Mouse (Mus musculus): Measurements from ENCODE around the gene Bri3. TPM values are rescaled to one million over a fixed set of nuclear protein-coding genes. Genes with fewer than 3 reads are reported as not detected.
"Not testable (repeated sequence)": the region's sequence is repeated elsewhere in the genome, so short reads cannot be mapped to it uniquely, and the experiment has no call there.

Bri3 gene
- total and polyA plus RNA-seq, 2 experiments, result 24.9 to 74.6 TPM

GRCm38 (mm10) chr5:144318286-144318685, 74.0 kb downstream of the Bri3 start:
- Histone ChIP-seq H3K4me1 (ENCODE audit: control insufficient read depth, insufficient read depth, low read length) (no peaks in the 10 kb centered on the region), H3K27ac (replicated peaks; ENCODE audit: insufficient read depth, low read depth, low read length) (no peak overlapping the region), H3K9ac (ENCODE audit: low read depth, low read length) (no peak overlapping the region), H3K79me2 (ENCODE audit: control insufficient read depth, insufficient read depth, low read length) (peaks cover 27% of the 10 kb centered on the region), H3K36me3 (ENCODE audit: control insufficient read depth, insufficient read depth, low read length) (peaks cover 6% of the 10 kb centered on the region), H3K27me3 (ENCODE audit: control insufficient read depth, insufficient read depth, low read length) (no peaks in the 10 kb centered on the region), H3K4me3 (ENCODE audit: insufficient read depth, low read depth, low read length) (no peak overlapping the region)
- DNase-seq (ENCODE audit: extremely low read depth, low read depth, low spot score), result no peak
- TF ChIP-seq CTCF (IDR thresholded peaks at IDR 0.05; ENCODE audit: low read depth, low read length) (no peak), POLR2A (IDR thresholded peaks at IDR 0.05; ENCODE audit: extremely low read depth, insufficient read depth, low read length) (no peak)
- WGBS, result 85% methylated on average over 6 of the region's 6 CpGs

DNA sequence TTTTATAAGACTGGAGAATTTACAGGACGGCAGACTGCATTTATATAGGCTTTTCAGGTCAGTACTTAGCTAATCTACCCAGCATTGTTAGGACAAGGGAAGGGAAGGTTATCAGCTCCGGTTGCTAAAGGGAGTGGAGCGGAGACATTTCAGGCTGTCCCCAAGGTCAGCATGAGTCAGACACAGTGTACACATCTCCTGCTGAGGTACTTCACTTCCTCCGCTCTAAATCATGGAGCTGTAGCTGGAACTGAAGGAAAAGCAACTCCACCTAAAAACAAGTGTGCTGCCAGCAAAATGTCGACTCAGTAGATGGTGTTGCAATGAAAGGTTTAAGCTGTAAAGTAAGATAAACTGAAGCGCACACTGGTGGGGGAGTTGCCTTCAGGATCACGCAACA, 77.4 kb downstream of the Bri3 start:
- Histone ChIP-seq H3K9ac (ENCODE audit: low read depth, low read length) (no peak overlapping the region), H3K27me3 (ENCODE audit: control insufficient read depth, insufficient read depth, low read length) (no peaks in the 10 kb centered on the region), H3K36me3 (ENCODE audit: control insufficient read depth, insufficient read depth, low read length) (peaks cover 4% of the 10 kb centered on the region; the same call in 1 of the 2 replicates), H3K4me1 (ENCODE audit: control insufficient read depth, insufficient read depth, low read length) (no peaks in the 10 kb centered on the region), H3K27ac (replicated peaks; ENCODE audit: insufficient read depth, low read depth, low read length) (no peak overlapping the region), H3K4me3 (ENCODE audit: insufficient read depth, low read depth, low read length) (no peak overlapping the region), H3K79me2 (ENCODE audit: control insufficient read depth, insufficient read depth, low read length) (peaks cover 23% of the 10 kb centered on the region)
- TF ChIP-seq CTCF (IDR thresholded peaks at IDR 0.05; ENCODE audit: low read depth, low read length), result no peak
- no peak for TF ChIP-seq POLR2A (IDR thresholded peaks at IDR 0.05; ENCODE audit: extremely low read depth, insufficient read depth, low read length)
- 50% methylated on average over 7 of the region's 7 CpGs for WGBS
- no peak for DNase-seq (ENCODE audit: extremely low read depth, low read depth, low spot score)

DNA sequence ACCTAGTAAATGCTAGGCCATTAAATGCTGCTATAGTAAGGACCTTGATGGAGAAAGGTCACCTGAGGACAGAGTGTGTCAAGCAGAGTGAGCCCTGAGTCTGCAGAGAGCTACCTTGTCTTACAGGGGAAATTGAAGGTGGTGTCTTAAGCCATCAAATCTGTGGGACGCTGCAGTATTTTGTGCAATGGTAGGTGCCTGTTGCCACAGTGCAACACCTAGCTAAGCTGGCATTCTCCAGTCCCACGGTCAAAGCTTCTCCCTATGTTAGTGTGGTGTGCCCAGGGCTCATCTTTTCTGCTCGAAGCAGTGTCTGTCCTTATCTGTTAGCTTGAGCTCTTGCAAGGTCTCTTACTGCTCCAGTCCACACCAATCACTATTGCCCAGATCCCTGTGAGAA, 78.5 kb downstream of the Bri3 start:
- Histone ChIP-seq H3K9ac (ENCODE audit: low read depth, low read length) (no peak overlapping the region), H3K4me1 (ENCODE audit: control insufficient read depth, insufficient read depth, low read length) (no peaks in the 10 kb centered on the region; the same call in 1 of the 2 replicates), H3K27ac (replicated peaks; ENCODE audit: insufficient read depth, low read depth, low read length) (no peak overlapping the region), H3K79me2 (ENCODE audit: control insufficient read depth, insufficient read depth, low read length) (peaks cover 23% of the 10 kb centered on the region), H3K36me3 (ENCODE audit: control insufficient read depth, insufficient read depth, low read length) (peaks cover 1% of the 10 kb centered on the region; the same call in 1 of the 2 replicates), H3K4me3 (ENCODE audit: insufficient read depth, low read depth, low read length) (no peak overlapping the region), H3K27me3 (ENCODE audit: control insufficient read depth, insufficient read depth, low read length) (no peaks in the 10 kb centered on the region)
- no peak for DNase-seq (ENCODE audit: extremely low read depth, low read depth, low spot score)
- TF ChIP-seq CTCF (IDR thresholded peaks at IDR 0.05; ENCODE audit: low read depth, low read length), result no peak
- WGBS, result 88% methylated on average over 3 of the region's 3 CpGs

DNA sequence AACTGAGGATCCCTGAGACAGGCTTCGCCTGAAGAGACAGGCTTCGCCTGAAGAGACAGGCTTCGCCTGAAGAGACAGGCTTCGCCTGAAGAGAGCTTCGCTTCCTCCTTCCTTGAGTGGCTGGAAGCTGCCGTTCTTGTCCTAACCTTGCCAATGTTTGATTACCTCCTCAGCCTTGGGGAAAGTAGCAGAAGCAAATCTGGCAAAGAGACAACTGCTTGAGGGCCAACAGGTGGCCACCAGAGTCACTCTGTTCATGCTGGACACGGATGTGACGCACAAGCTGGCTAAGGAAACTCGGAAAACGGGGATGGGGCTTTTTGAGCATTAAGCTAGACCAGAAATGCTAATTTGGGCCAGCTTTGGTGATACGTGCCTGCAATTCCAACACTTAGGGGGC, 89.8 kb downstream of the Bri3 start:
- H3K36me3 ChIP-seq (ENCODE audit: control insufficient read depth, insufficient read depth, low read length), result no peaks in the 10 kb centered on the region
- no peak overlapping the region for H3K4me3 ChIP-seq (ENCODE audit: insufficient read depth, low read depth, low read length)
- peaks cover 32% of the 10 kb centered on the region for H3K79me2 ChIP-seq (ENCODE audit: control insufficient read depth, insufficient read depth, low read length)
- no peak for DNase-seq (ENCODE audit: extremely low read depth, low read depth, low spot score)
- no peak for TF ChIP-seq CTCF (IDR thresholded peaks at IDR 0.05; ENCODE audit: low read depth, low read length)
- TF ChIP-seq POLR2A (IDR thresholded peaks at IDR 0.05; ENCODE audit: extremely low read depth, insufficient read depth, low read length), result no peak
- no peaks in the 10 kb centered on the region for H3K27me3 ChIP-seq (ENCODE audit: control insufficient read depth, insufficient read depth, low read length)
- WGBS, result 88% methylated on average over 11 of the region's 11 CpGs
- no peak overlapping the region for H3K9ac ChIP-seq (ENCODE audit: low read depth, low read length)
- peaks cover 25% of the 10 kb centered on the region for H3K4me1 ChIP-seq (ENCODE audit: control insufficient read depth, insufficient read depth, low read length)
- H3K27ac ChIP-seq (replicated peaks; ENCODE audit: insufficient read depth, low read depth, low read length), result no peak overlapping the region

DNA sequence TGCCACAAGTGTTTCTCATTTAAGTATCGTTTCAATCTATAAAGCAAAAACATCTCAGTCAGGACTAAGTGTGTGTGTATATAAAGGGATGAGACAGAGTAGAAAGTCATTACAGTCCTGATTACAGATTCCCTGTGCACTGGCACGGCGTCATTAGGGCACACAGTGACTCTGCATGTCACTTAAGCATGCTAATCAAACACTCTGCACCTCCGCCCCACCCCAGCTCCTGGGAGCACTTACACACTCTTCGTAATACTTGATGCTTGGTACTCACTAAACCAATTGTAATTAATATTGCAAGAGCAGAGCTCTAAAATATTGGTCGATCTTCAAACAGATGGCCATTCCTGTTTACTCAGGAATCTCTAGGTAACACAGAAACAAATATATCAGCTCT, 91.1 kb downstream of the Bri3 start:
- 56% methylated on average over 6 of the region's 6 CpGs for WGBS

DNA sequence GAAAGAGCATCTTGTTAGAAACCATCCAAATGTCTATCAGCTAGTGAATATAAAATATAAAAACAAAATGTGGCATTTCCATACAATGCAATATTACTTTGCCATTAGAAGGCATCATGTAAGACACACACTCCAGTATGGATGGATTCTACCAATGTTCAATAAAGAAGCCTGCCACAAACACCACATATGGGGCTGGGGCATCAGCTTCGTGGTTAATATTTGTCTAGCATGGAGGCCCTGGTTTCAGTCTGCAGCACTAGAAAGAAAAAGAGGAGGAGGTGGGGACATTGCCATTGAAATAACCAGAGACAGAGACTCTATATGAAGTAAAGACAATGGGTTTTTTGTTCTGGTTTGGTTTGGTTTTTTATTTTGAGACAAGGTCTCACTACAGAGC, 94.5 kb downstream of the Bri3 start:
- no peak for DNase-seq (ENCODE audit: extremely low read depth, low read depth, low spot score)
- Histone ChIP-seq H3K79me2 (ENCODE audit: control insufficient read depth, insufficient read depth, low read length) (peaks cover 18% of the 10 kb centered on the region), H3K27me3 (ENCODE audit: control insufficient read depth, insufficient read depth, low read length) (no peaks in the 10 kb centered on the region), H3K9ac (ENCODE audit: low read depth, low read length) (no peak overlapping the region), H3K4me3 (ENCODE audit: insufficient read depth, low read depth, low read length) (no peak overlapping the region), H3K27ac (replicated peaks; ENCODE audit: insufficient read depth, low read depth, low read length) (no peak overlapping the region), H3K36me3 (ENCODE audit: control insufficient read depth, insufficient read depth, low read length) (no peaks in the 10 kb centered on the region), H3K4me1 (ENCODE audit: control insufficient read depth, insufficient read depth, low read length) (peaks cover 40% of the 10 kb centered on the region)
- TF ChIP-seq CTCF (IDR thresholded peaks at IDR 0.05; ENCODE audit: low read depth, low read length), result no peak
- TF ChIP-seq POLR2A (IDR thresholded peaks at IDR 0.05; ENCODE audit: extremely low read depth, insufficient read depth, low read length), result no peak
- 19% methylated on average over 1 of the region's 1 CpGs for WGBS

More for the DNA sequence above, 91.1 kb downstream of the Bri3 start:
- H3K9ac ChIP-seq (ENCODE audit: low read depth, low read length); H3K4me3 ChIP-seq (ENCODE audit: insufficient read depth, low read depth, low read length); H3K36me3 ChIP-seq (ENCODE audit: control insufficient read depth, insufficient read depth, low read length); DNase-seq (ENCODE audit: extremely low read depth, low read depth, low spot score); H3K27ac ChIP-seq (replicated peaks; ENCODE audit: insufficient read depth, low read depth, low read length); H3K27me3 ChIP-seq (ENCODE audit: control insufficient read depth, insufficient read depth, low read length): not testable (repeated sequence)
- Histone ChIP-seq H3K79me2 (ENCODE audit: control insufficient read depth, insufficient read depth, low read length) (peaks cover 30% of the 10 kb centered on the region), H3K4me1 (ENCODE audit: control insufficient read depth, insufficient read depth, low read length) (peaks cover 35% of the 10 kb centered on the region)
